10 mouse cellular contexts compared by ENCODE assay signal in genomic region chr1:36860876-36861275, GRCm38 (mm10).
DNase-seq lines count a peak whose midpoint lies in the region; ATAC-seq and TF ChIP-seq lines count a peak whose summit lies in the region.
"Had no signal": no experiment of that assay in that cellular context is flagged by ENCODE, and none has a peak within 500 bp of the region (broad histone marks: within the 10 kb centered on the region; RNA-seq: fewer than 3 reads in every experiment).

No protein-coding gene starts in this region.

- no peak for ATAC-seq in hindbrain, postnatal 0 days
- ATAC-seq in hindbrain, embryonic 11.5 days (ENCODE audit: low FRiP score): no peak
- no peak for ATAC-seq in midbrain, embryonic 16.5 days
- ATAC-seq in forebrain, postnatal 0 days: peak; percentile 32
- no peak for ATAC-seq in stomach, embryonic 16.5 days (ENCODE audit: insufficient read depth, low FRiP score)

- H3K27ac ChIP-seq in hindbrain, postnatal 0 days: peak overlapping the region; percentile 60
- no peak overlapping the region for H3K27ac ChIP-seq in hindbrain, embryonic 11.5 days (ENCODE audit: low read depth, low read length)
- peak overlapping the region; percentile 58 for H3K27ac ChIP-seq in midbrain, embryonic 16.5 days (ENCODE audit: low read length)
- no peak overlapping the region for H3K27ac ChIP-seq in midbrain, embryonic 10.5 days (replicated peaks)
- H3K27ac ChIP-seq in forebrain, postnatal 0 days (ENCODE audit: low read depth, low read length): peak overlapping the region; percentile 69; the same call in 1 of the 2 replicates
- peak overlapping the region; percentile 13; the same call in 1 of the 2 replicates for H3K27ac ChIP-seq in stomach, embryonic 16.5 days (ENCODE audit: low read length)

- H3K4me3 ChIP-seq in hindbrain, postnatal 0 days (ENCODE audit: low read length): no peak overlapping the region
- no peak overlapping the region for H3K4me3 ChIP-seq in hindbrain, embryonic 11.5 days (ENCODE audit: low read depth, low read length)
- H3K4me3 ChIP-seq in midbrain, embryonic 16.5 days (ENCODE audit: low read depth, low read length): no peak overlapping the region
- H3K4me3 ChIP-seq in midbrain, embryonic 10.5 days: no peak overlapping the region
- H3K4me3 ChIP-seq in forebrain, postnatal 0 days (ENCODE audit: low read depth, low read length): no peak overlapping the region
- no peak overlapping the region for H3K4me3 ChIP-seq in stomach, embryonic 16.5 days (replicated peaks; ENCODE audit: low read length)
- H3K4me3 ChIP-seq: erythroblast, embryonic 14.5 days had no signal

- no peaks in the 10 kb centered on the region for H3K9me3 ChIP-seq in hindbrain, postnatal 0 days (ENCODE audit: low read length)
- no peaks in the 10 kb centered on the region for H3K9me3 ChIP-seq in hindbrain, embryonic 11.5 days (ENCODE audit: control insufficient read depth, low read length)
- no peaks in the 10 kb centered on the region for H3K9me3 ChIP-seq in midbrain, embryonic 16.5 days (replicated peaks; ENCODE audit: control insufficient read depth, low read length, poor library complexity, severe bottlenecking)
- no peaks in the 10 kb centered on the region for H3K9me3 ChIP-seq in midbrain, embryonic 10.5 days (replicated peaks)
- H3K9me3 ChIP-seq in forebrain, postnatal 0 days (ENCODE audit: low read length): no peaks in the 10 kb centered on the region
- no peaks in the 10 kb centered on the region for H3K9me3 ChIP-seq in stomach, embryonic 16.5 days (replicated peaks; ENCODE audit: control insufficient read depth, low read length)
- H3K9me3 ChIP-seq: G1E had no signal

- H3K36me3 ChIP-seq in hindbrain, postnatal 0 days (ENCODE audit: insufficient read depth, low read length): no peaks in the 10 kb centered on the region
- H3K36me3 ChIP-seq in hindbrain, embryonic 11.5 days (ENCODE audit: control insufficient read depth, insufficient read depth, low read length): no peaks in the 10 kb centered on the region
- H3K36me3 ChIP-seq in midbrain, embryonic 16.5 days (ENCODE audit: control insufficient read depth, insufficient read depth, low read length): no peaks in the 10 kb centered on the region
- H3K36me3 ChIP-seq in midbrain, embryonic 10.5 days: no peaks in the 10 kb centered on the region
- no peaks in the 10 kb centered on the region for H3K36me3 ChIP-seq in forebrain, postnatal 0 days (ENCODE audit: insufficient read depth)
- no peaks in the 10 kb centered on the region for H3K36me3 ChIP-seq in stomach, embryonic 16.5 days (ENCODE audit: control insufficient read depth, insufficient read depth, low read length)

- H3K9ac ChIP-seq in hindbrain, postnatal 0 days (replicated peaks; ENCODE audit: low read length): no peak overlapping the region
- H3K9ac ChIP-seq in hindbrain, embryonic 11.5 days (ENCODE audit: low read depth, low read length): no peak overlapping the region
- no peak overlapping the region for H3K9ac ChIP-seq in midbrain, embryonic 16.5 days (ENCODE audit: low read depth, low read length)
- H3K9ac ChIP-seq in forebrain, postnatal 0 days: no peak overlapping the region
- H3K9ac ChIP-seq in stomach, embryonic 16.5 days (ENCODE audit: low read length): no peak overlapping the region

- H3K4me2 ChIP-seq in hindbrain, postnatal 0 days (ENCODE audit: low read depth, low read length): no peak overlapping the region
- no peak overlapping the region for H3K4me2 ChIP-seq in hindbrain, embryonic 11.5 days (replicated peaks; ENCODE audit: low read depth, low read length)
- H3K4me2 ChIP-seq in midbrain, embryonic 16.5 days (ENCODE audit: low read length): no peak overlapping the region
- H3K4me2 ChIP-seq in forebrain, postnatal 0 days (ENCODE audit: low read depth): no peak overlapping the region
- H3K4me2 ChIP-seq in stomach, embryonic 16.5 days (ENCODE audit: low read depth, low read length): no peak overlapping the region

- WGBS in hindbrain, postnatal 0 days: 12% methylated on average over 1 of the region's 1 CpGs
- WGBS in hindbrain, embryonic 11.5 days: 56% methylated on average over 1 of the region's 1 CpGs
- 18% methylated on average over 1 of the region's 1 CpGs for WGBS in midbrain, embryonic 16.5 days
- 76% methylated on average over 1 of the region's 1 CpGs for WGBS in midbrain, embryonic 10.5 days
- WGBS in forebrain, postnatal 0 days: 7% methylated on average over 1 of the region's 1 CpGs
- 46% methylated on average over 1 of the region's 1 CpGs for WGBS in stomach, embryonic 16.5 days

- no peak for DNase-seq in hindbrain, postnatal 0 days (ENCODE audit: low spot score)
- DNase-seq in hindbrain, embryonic 11.5 days (ENCODE audit: low spot score): no peak
- no peak for DNase-seq in midbrain, embryonic 10.5 days (ENCODE audit: low spot score)
- no peak for DNase-seq in forebrain, postnatal 0 days
- no peak for DNase-seq in urinary bladder, postnatal 4 days (ENCODE audit: low spot score in 2 of 2)
- DNase-seq: cerebellum, adult 11-12 months had no signal

- peaks cover 14% of the 10 kb centered on the region for H3K4me1 ChIP-seq in hindbrain, postnatal 0 days (ENCODE audit: insufficient read depth, low read length)
- no peaks in the 10 kb centered on the region for H3K4me1 ChIP-seq in hindbrain, embryonic 11.5 days (replicated peaks; ENCODE audit: control insufficient read depth, insufficient read depth, low read length)
- H3K4me1 ChIP-seq in midbrain, embryonic 16.5 days (ENCODE audit: control insufficient read depth, insufficient read depth, low read length): peaks cover 20% of the 10 kb centered on the region
- 0 out of 2 replicates have a peak, but pooled peaks cover 3% of the 10 kb centered on the region for H3K4me1 ChIP-seq in midbrain, embryonic 10.5 days
- H3K4me1 ChIP-seq in forebrain, postnatal 0 days (ENCODE audit: insufficient read depth): peaks cover 21% of the 10 kb centered on the region; the same call in 1 of the 2 replicates
- peaks cover 2% of the 10 kb centered on the region; the same call in 1 of the 2 replicates for H3K4me1 ChIP-seq in stomach, embryonic 16.5 days (ENCODE audit: control insufficient read depth, insufficient read depth, low read length)

- TF ChIP-seq CTCF in hindbrain, postnatal 0 days (IDR thresholded peaks at IDR 0.05; ENCODE audit: low read depth): no peak
- no peak for TF ChIP-seq CTCF in forebrain, postnatal 0 days (IDR thresholded peaks at IDR 0.05; ENCODE audit: low read depth)

- no peaks in the 10 kb centered on the region for H3K27me3 ChIP-seq in hindbrain, postnatal 0 days (ENCODE audit: insufficient read depth, low read length)
- no peaks in the 10 kb centered on the region for H3K27me3 ChIP-seq in hindbrain, embryonic 11.5 days (ENCODE audit: control insufficient read depth, insufficient read depth, low read length)
- no peaks in the 10 kb centered on the region for H3K27me3 ChIP-seq in midbrain, embryonic 16.5 days (ENCODE audit: control insufficient read depth, insufficient read depth, low read depth, low read length)
- H3K27me3 ChIP-seq in midbrain, embryonic 10.5 days (ENCODE audit: low read depth, poor library complexity, severe bottlenecking): no peaks in the 10 kb centered on the region
- no peaks in the 10 kb centered on the region for H3K27me3 ChIP-seq in forebrain, postnatal 0 days (ENCODE audit: insufficient read depth, low read length)
- H3K27me3 ChIP-seq in stomach, embryonic 16.5 days (ENCODE audit: control insufficient read depth, insufficient read depth, low read length): no peaks in the 10 kb centered on the region

Comparison
In these comparisons a context has a peak if more than half of its experiments do, and no peak if none do; other contexts are left out.
1. H3K27ac ChIP-seq: peak in hindbrain, postnatal 0 days (single experiment), midbrain, embryonic 16.5 days (single experiment), forebrain, postnatal 0 days (single experiment) and stomach, embryonic 16.5 days (single experiment); none in hindbrain, embryonic 11.5 days (single experiment) and midbrain, embryonic 10.5 days (single experiment).